In the genomic region with DNA sequence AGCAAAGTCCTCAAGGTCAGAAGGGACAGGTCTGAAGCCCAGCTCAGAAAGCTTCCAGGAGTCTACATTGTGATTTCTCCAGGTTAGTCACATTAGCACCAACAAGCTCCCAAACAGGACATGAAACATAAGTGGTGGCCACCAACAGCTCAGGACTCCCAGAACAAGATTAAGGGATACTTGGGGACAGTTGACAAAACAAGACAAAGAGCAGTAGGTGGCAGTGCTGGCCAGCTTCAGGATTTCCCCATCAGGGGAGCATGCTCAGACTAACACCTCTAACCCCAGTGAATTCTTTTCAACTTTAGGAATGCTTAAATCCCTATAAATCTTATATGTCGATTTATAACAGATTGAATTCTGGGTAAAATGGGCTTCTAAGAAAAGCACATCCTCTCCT, we compare ENCODE assay signal across 10 mouse cellular contexts. TPM values are rescaled to one million over a fixed set of nuclear protein-coding genes. Genes with fewer than 3 reads are reported as not detected.
DNase-seq lines count a peak whose midpoint lies in the region; ATAC-seq lines count a peak whose summit lies in the region.
"Had no signal": no experiment of that assay in that cellular context is flagged by ENCODE, and none has a peak within 500 bp of the region (broad histone marks: within the 10 kb centered on the region; RNA-seq: fewer than 3 reads in every experiment).

No protein-coding gene starts in this region.

- H3K27me3 ChIP-seq in forebrain, embryonic 11.5 days (ENCODE audit: control insufficient read depth, insufficient read depth, low read length) = no peaks in the 10 kb centered on the region
- no peaks in the 10 kb centered on the region for H3K27me3 ChIP-seq in forebrain, embryonic 14.5 days (replicated peaks; ENCODE audit: control insufficient read depth, insufficient read depth, low read length)
- no peaks in the 10 kb centered on the region for H3K27me3 ChIP-seq in liver, embryonic 11.5 days (replicated peaks; ENCODE audit: control insufficient read depth, insufficient read depth, low read length)
- no peaks in the 10 kb centered on the region for H3K27me3 ChIP-seq in splenic B cell, adult 2 months (ENCODE audit: control insufficient read depth, insufficient read depth, low read length, poor library complexity, severe bottlenecking)
- H3K27me3 ChIP-seq: megakaryocyte, embryonic 14.5 days had no signal

- DNase-seq in forebrain, embryonic 11.5 days (ENCODE audit: low spot score) = peak; percentile 55
- no peak for DNase-seq in forebrain, embryonic 14.5 days (ENCODE audit: low spot score)
- peak; percentile 4 for DNase-seq in ovary, postnatal 36 days (ENCODE audit: low spot score)
- no peak for DNase-seq in ovary, adult 18-20 months (ENCODE audit: low spot score)
- peak; percentile 18 for DNase-seq in forelimb bud, embryonic 11.5 days (ENCODE audit: low read depth, low spot score)
- no peak for DNase-seq in liver, embryonic 11.5 days (ENCODE audit: low spot score)
- DNase-seq in splenic B cell, adult 2 months (ENCODE audit: low read depth, low spot score) = peak; percentile 62
- DNase-seq in left cerebral cortex, postnatal 25 days (ENCODE audit: low spot score in 2 of 2) = no peak

- intact Hi-C loops in left cerebral cortex, postnatal 25 days (cut with DNase I) = no loop called here

- no peaks in the 10 kb centered on the region for H3K4me1 ChIP-seq in forebrain, embryonic 11.5 days (replicated peaks; ENCODE audit: control insufficient read depth, insufficient read depth, low read length)
- H3K4me1 ChIP-seq in forebrain, embryonic 14.5 days (ENCODE audit: control insufficient read depth, insufficient read depth, low read length) = no peaks in the 10 kb centered on the region
- no peaks in the 10 kb centered on the region for H3K4me1 ChIP-seq in liver, embryonic 11.5 days (replicated peaks; ENCODE audit: control insufficient read depth, insufficient read depth, low read length)

- H3K9ac ChIP-seq in forebrain, embryonic 11.5 days (ENCODE audit: low read length) = no peak overlapping the region
- H3K9ac ChIP-seq in forebrain, embryonic 14.5 days (ENCODE audit: low read length) = no peak overlapping the region
- H3K9ac ChIP-seq in liver, embryonic 11.5 days (ENCODE audit: low read depth, low read length) = no peak overlapping the region

- H3K36me3 ChIP-seq in forebrain, embryonic 11.5 days (ENCODE audit: control insufficient read depth, insufficient read depth, low read length) = no peaks in the 10 kb centered on the region
- H3K36me3 ChIP-seq in forebrain, embryonic 14.5 days (ENCODE audit: control insufficient read depth, insufficient read depth, low read length) = no peaks in the 10 kb centered on the region
- no peaks in the 10 kb centered on the region for H3K36me3 ChIP-seq in liver, embryonic 11.5 days (ENCODE audit: control insufficient read depth, insufficient read depth, low read length)
- no peaks in the 10 kb centered on the region for H3K36me3 ChIP-seq in splenic B cell, adult 2 months (ENCODE audit: control insufficient read depth, insufficient read depth, low read length, poor library complexity, severe bottlenecking)
- H3K36me3 ChIP-seq: G1E had no signal

- 11% methylated on average over 1 of the region's 1 CpGs for WGBS in forebrain, embryonic 11.5 days
- WGBS in forebrain, embryonic 14.5 days = 6% methylated on average over 1 of the region's 1 CpGs
- 24% methylated on average over 1 of the region's 1 CpGs for WGBS in liver, embryonic 11.5 days

- H3K27ac ChIP-seq in forebrain, embryonic 11.5 days (ENCODE audit: low read depth, low read length) = no peak overlapping the region
- no peak overlapping the region for H3K27ac ChIP-seq in forebrain, embryonic 14.5 days (ENCODE audit: low read depth, low read length)
- no peak overlapping the region for H3K27ac ChIP-seq in liver, embryonic 11.5 days (ENCODE audit: low read depth, low read length)

- peak; percentile 54; the same call in 1 of the 2 replicates for ATAC-seq in forebrain, embryonic 11.5 days (replicated peaks; ENCODE audit: low FRiP score)
- no peak for ATAC-seq in forebrain, embryonic 14.5 days
- ATAC-seq in liver, embryonic 11.5 days (replicated peaks; ENCODE audit: low FRiP score) = peak; percentile 77; the same call in 1 of the 2 replicates

- no peak overlapping the region for H3K4me2 ChIP-seq in forebrain, embryonic 11.5 days (ENCODE audit: low read depth, low read length, severe bottlenecking)
- H3K4me2 ChIP-seq in forebrain, embryonic 14.5 days (ENCODE audit: low read length) = no peak overlapping the region
- H3K4me2 ChIP-seq in liver, embryonic 11.5 days = no peak overlapping the region

- no peak overlapping the region for H3K4me3 ChIP-seq in forebrain, embryonic 11.5 days (ENCODE audit: low read depth, low read length)
- no peak overlapping the region for H3K4me3 ChIP-seq in forebrain, embryonic 14.5 days (ENCODE audit: low read depth, low read length)
- no peak overlapping the region for H3K4me3 ChIP-seq in liver, embryonic 11.5 days (ENCODE audit: low read depth, low read length)
- H3K4me3 ChIP-seq: megakaryocyte, embryonic 14.5 days had no signal

- H3K9me3 ChIP-seq in forebrain, embryonic 11.5 days (ENCODE audit: control insufficient read depth, low read length) = no peaks in the 10 kb centered on the region
- no peaks in the 10 kb centered on the region for H3K9me3 ChIP-seq in forebrain, embryonic 14.5 days (replicated peaks; ENCODE audit: control insufficient read depth, low read length)
- H3K9me3 ChIP-seq in liver, embryonic 11.5 days (ENCODE audit: control insufficient read depth, low read length) = no peaks in the 10 kb centered on the region
- H3K9me3 ChIP-seq: G1E; megakaryocyte, embryonic 14.5 days had no signal

RNA-seq across cellular contexts. Expression of a gene that starts 25.5 kb away (rescaled TPM):
- polyA plus RNA-seq in forebrain, embryonic 11.5 days (2014; fragmentation: Nextera tagmentation; extraction: Ambion mirVana) = 0.67 and 0.88 TPM in 2 replicates
- polyA plus RNA-seq in forebrain, embryonic 14.5 days (2014; fragmentation: Nextera tagmentation; extraction: Ambion mirVana) = 0.28 and 0.34 TPM in 2 replicates
- polyA plus RNA-seq in liver, embryonic 11.5 days (2014; fragmentation: Nextera tagmentation; extraction: Ambion mirVana) = 32.6 and 35.8 TPM in 2 replicates
- total RNA-seq in left cerebral cortex, postnatal 25 days (2021) = 1 to 10 TPM; 3.7 to 4.8 TPM
- polyA plus RNA-seq: G1E had no signal

Comparison
In these comparisons a context has a peak if more than half of its experiments do, and no peak if none do; other contexts are left out.
1. DNase-seq: peak in forebrain, embryonic 11.5 days (single experiment), ovary, postnatal 36 days (single experiment), forelimb bud, embryonic 11.5 days (single experiment) and splenic B cell, adult 2 months (single experiment); none in forebrain, embryonic 14.5 days (single experiment), ovary, adult 18-20 months (single experiment), liver, embryonic 11.5 days (single experiment) and left cerebral cortex, postnatal 25 days (0 of 2).
2. RNA of a gene that starts 25.5 kb away (polyA plus RNA-seq): 32.6 to 35.8 TPM in liver, embryonic 11.5 days; 0.67 to 0.88 TPM in forebrain, embryonic 11.5 days and 0.28 to 0.34 TPM in forebrain, embryonic 14.5 days; every median in the first group is over 10 times any median in the second.